Mouse (Mus musculus) right cerebral cortex, postnatal 36 days (tissue): ENCODE measurements around the gene Mpst.
A peak's percentile ranks its signal among the peaks of the same experiment; 100 is the strongest.

ENCODE experiments used
- DNase-seq, 2 experiments: peaks; one replicate each; pipeline ENCODE4 v3.0.0; 2022; ENCODE audit warnings: low spot score in 2 of 2, mixed read lengths in 1 of 2

The Mpst gene

GRCm38 (mm10) chr15:78403896-78404295 is 2.3 kb upstream of the Mpst start:
- DNase-seq = no peak

DNA sequence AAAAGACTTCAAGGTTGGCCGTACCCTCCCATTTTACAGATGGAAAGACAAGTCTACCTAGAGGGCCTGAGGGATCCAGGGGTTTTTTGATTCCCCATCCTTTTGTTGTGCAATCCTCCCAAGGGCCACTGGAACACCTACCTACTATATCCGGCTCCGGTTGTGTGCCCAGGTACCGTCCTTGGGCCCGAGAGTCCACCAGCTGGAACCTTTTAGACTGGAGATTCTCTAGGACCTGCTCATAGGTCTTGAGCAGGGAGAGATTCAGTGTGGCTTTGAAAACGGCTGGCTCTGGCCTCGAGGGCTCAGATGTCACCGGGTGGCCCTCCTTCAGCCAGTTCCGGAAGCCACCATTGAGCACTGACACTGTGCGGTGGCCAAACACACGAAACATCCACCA is 1.1 kb upstream of the Mpst start:
- no peak for DNase-seq

DNA sequence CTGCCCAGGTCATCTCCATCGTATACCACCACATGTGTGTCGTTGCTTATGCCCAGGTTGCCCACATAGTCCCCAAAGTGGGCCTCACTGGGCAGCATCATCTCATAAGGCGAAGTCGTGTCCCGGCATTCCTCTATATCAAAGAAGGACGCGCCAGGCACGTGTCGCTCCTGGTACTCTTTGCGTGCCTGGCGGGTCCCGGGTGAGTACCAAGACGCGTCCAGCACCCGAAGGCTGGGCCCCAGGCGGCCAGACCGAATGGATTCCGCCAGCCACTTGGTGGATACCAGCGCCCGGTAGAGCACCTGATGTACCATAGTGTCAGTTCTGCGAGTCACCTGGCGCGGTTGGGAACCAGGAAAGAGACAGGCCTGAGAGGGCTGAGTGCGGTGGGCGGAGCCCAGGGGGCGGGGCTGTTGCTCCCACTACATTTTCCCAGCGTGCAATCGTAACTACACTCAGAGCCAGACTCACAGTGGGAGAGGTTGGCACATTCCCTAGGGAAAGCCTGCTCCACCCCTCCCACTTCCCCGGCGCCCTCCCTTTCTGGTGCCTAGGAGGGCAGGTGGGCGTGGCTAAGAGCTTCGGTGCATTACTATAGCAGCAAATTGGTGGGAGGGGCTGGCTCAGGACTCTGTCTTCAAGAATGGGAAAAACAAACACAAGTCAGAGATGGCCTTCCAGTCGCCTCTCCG is 552 bp upstream of the Mpst start, which contains the start of gene Tst:
Gene Tst (minus strand): TSS at position 391 of the 695 bp plus-strand sequence.
- DNase-seq = peak; percentile 87 to 89

- no peak for DNase-seq
Observed at GRCm38 (mm10) chr15:78409570-78410052, 3.4 kb downstream of the Mpst start.

GRCm38 (mm10) chr15:78413083-78413718 is 7.0 kb downstream of the Mpst start:
- no peak for DNase-seq

GRCm38 (mm10) chr15:78413719-78414117 is 7.5 kb downstream of the Mpst start:
- no peak for DNase-seq

DNA sequence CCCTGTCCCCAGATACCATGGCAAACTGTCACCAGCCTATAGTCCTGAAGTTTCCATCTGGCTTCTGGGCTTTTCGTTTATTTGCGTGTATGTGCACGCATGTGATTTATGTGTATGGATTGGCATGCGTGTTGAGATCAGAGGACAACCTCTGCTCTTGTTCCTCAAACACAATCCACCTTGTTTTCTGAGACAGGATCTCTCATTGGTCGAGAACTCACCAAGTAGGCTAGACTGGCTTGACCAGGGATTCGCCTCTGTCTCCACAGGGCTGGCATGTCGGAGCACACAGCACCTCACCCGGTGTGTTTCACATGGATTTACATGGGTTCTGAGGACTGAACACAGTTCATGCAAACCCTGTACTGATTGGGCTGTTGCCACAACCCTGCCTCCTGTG is 7.9 kb downstream of the Mpst start:
- no peak for DNase-seq

GRCm38 (mm10) chr15:78416937-78417336 is 10.7 kb downstream of the Mpst start:
- DNase-seq = no peak

GRCm38 (mm10) chr15:78420395-78420794 is 14.2 kb downstream of the Mpst start:
- DNase-seq = no peak

- peak; percentile 68 to 69 for DNase-seq
Observed at GRCm38 (mm10) chr15:78422046-78422956, 16.1 kb downstream of the Mpst start.

DNA sequence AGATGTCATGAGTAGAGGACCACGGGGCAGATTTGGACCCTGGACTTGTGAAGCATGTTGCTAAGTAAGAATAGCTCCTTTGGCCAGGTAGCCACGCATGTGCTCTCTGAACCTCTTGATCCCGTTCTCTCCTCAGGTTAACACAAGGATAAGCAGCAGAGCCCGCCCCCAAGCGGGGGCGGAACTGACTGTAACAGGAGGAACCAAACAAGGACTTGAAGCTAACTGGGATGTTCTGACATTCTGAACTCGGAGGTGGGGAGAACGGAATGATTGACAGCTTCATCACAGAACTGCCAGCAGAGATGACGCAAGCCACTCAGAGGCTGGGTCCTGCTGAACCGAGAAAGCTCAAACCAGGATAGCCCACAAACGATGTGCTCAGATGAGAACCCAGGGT is 18.3 kb downstream of the Mpst start:
- DNase-seq = no peak

- DNase-seq = no peak
Observed at GRCm38 (mm10) chr15:78425230-78425629, 19.0 kb downstream of the Mpst start.

DNA sequence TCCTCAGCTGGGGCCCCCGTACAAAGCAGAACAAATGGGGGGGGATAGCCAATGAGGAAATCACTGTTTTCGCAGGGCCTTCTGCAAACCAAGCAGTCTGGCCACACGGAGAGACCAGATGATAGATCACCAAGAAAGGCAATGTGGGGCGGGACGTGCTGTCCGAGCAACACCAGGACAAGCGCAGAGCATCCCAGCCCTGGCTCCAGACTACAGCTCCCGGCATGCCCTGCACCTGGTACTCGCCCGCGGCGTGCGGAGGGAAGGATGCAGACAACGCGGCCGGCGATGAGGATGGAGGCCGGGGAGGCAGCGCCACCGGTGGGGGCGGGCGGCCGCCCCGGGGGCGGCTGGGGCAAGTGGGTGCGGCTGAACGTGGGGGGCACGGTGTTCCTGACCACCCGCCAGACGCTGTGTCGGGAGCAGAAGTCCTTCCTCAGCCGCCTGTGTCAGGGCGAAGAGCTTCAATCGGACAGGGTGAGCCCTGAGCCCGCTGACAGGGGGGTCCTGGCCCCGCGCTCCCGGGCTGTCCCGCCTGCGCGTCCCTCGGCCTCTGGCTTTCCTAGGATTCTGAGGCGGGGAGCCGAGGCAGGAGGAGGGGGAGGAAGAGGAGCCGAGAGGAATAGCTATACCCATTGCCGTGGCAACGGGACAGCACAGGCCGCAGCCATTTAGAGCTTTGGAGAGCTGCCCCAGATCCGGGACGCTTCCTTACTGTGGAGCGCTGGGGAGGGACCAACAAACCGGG is 22.3 kb downstream of the Mpst start, which contains the start of gene Kctd17:
Gene Kctd17 (plus strand): TSS at position 174 of the 748 bp plus-strand sequence.
- DNase-seq = peak; percentile 80 to 84

GRCm38 (mm10) chr15:78429139-78429459 is 22.9 kb downstream of the Mpst start:
- DNase-seq = no peak

DNA sequence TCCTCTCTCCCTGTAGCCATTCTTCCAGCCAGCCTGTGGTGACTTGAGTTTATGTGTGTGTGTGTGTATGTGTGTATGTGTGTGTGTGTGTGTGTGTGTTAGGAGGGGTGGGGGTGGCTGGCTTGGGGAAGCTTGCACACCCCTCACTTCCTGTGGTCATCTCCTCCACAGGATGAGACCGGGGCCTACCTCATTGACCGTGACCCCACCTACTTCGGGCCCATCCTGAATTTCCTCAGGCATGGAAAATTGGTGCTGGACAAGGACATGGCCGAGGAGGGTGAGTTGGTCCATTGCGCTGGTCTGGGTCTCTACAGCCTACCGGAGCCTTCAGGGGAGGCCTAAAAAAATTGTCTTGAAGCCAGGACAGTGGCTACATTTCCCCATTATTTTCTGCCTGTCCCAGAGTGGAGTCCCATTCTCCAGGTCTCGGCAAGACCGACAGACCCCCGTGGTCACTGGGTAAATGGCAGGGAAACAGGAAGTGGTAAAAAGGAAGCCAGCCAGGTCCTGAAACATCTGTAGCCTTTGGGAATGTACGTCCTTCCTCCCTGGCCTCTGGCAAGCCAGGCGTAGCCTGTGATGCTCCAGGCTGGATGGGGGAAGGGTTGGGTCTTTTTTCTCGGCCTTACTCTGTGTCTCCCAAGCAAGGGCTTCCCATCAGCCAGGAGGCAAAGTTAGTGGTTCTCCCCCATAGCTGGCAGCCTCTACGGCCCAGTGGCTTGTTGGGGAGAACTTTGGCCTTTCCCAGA is 23.8 kb downstream of the Mpst start:
- DNase-seq = no peak

DNA sequence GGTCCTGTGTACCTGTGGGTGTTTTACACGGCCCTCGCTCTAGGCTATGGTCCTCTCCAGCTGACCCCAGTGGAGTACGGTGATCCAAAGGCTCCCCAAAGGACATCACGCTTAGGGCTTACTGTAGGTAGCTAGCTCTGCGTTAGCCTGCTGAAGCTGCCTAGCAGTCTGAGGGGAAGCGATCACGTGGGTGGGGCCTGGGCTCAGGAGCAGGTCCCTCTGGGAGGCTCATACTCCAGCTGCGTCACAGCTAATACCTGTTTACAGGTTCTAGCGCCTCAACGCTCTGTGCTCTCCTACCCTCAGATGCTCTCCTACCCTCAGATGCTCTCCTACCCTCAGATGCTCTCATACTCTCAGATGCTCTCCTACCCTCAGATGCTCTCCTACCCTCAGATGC is 24.7 kb downstream of the Mpst start:
- no peak for DNase-seq

DNA sequence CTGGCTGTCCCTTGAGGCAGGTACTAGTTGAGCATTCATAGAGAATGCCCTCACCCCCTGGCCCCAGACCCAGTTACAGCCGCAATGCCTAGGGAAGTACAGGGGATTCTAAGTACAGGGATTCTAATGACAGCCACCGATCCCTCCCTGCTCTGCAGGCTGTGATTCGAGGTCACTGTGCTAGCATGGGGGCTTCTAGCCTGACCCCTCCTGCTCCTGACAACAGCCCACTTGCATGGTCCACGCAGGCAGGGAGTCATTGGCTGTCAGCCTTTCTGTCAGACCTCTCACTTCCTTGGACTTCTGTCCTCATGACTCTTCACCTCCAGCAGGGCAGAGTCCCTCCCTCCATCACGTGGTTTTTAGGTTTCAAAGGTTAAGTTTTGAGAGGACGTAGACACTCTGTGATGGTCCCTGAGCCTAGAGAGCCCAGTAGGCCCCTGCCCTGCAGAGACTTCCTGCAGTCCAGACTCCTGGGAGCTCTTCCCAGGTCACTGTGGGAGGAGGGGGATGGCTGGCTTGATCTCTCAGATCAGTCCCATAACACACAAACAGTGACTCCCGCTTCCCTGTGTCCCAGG is 25.4 kb downstream of the Mpst start:
- no peak for DNase-seq

GRCm38 (mm10) chr15:78434896-78435520 is 28.8 kb downstream of the Mpst start:
- no peak for DNase-seq

DNA sequence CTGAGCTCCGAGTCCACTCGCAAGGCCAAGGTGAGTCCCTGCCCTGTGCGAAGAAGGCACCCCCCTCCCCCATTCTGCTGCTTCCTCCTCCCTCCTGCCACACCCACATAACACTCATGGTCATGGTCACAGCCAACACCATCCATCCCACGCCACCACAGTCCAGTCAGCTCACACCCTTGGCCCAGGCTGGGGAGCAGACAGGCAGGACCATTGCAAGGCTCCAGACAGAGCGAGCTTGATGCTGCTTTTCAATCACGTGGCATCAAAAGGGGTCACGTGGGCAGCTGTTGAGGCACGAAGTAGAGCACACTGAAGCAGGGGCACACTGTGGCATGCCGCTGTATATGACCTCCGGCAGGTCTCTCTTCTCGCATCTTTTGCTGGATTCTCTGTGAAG is 29.5 kb downstream of the Mpst start:
- no peak for DNase-seq
